Mouse (Mus musculus) G1E (cell line): ENCODE measurements at regions not wholly inside any gene's neighbourhood (a gene's known extent, or its start where the extent isn't known, plus 50 kb on each side); places are given as distances from the start of the nearest gene placed in this dataset.

Source experiments
- CTCF ChIP-seq: IDR thresholded peaks from 2 replicates; pipeline ENCODE4 v1.5.1; 2012; ENCODE audit warnings: low read depth, low read length, inconsistent platforms, mixed read lengths
- GATA1 ChIP-seq: IDR thresholded peaks from 2 replicates; pipeline ENCODE4 v1.6.1; 2012; ENCODE audit warnings: borderline replicate concordance, low read length, inconsistent platforms, mixed read lengths
- POLR2AphosphoS5 ChIP-seq: IDR thresholded peaks from 2 replicates; pipeline ENCODE4 v1.6.1; 2012; ENCODE audit warnings: low read depth, low read length, inconsistent platforms; ENCODE audit not compliant: insufficient replicate concordance
- TAL1 ChIP-seq: conservative IDR thresholded peaks from 2 replicates; pipeline ENCODE4 v1.6.1; 2012; ENCODE audit warnings: low read depth, low read length, inconsistent platforms, mixed read lengths

DNA sequence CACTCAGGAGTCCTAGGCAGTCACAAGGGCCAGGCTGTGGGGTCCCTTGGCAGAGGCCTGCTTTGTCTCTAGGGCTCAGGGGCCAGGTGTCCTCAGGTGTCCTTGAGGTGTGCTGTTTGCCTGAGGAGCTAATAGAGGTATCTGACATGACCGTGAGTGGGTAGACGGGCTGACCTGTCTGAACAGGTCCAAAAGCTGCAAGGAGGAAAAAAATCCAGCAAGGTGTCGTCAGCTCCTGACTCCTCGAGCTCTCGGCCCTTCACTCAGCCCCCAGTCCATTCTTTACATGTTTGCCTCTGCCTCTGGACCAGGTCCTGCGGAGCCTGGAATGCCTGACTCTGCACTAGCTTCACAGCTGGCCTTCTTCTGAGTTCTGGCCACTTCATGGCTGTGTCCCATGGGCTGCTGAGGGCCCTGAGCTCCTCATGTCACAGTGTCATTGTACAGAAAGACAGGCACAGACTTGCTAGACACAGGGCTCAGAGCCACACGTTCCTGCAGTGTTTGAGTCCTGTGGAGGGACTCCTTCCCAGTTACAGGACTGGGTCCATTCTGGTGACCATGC is 51.9 kb upstream of the Haao start:
- TF ChIP-seq CTCF (no peak), POLR2AphosphoS5 (no peak), TAL1 (no peak), GATA1 (no peak)
